Mouse (Mus musculus): ENCODE results near the gene Gfi1b.

DNA sequence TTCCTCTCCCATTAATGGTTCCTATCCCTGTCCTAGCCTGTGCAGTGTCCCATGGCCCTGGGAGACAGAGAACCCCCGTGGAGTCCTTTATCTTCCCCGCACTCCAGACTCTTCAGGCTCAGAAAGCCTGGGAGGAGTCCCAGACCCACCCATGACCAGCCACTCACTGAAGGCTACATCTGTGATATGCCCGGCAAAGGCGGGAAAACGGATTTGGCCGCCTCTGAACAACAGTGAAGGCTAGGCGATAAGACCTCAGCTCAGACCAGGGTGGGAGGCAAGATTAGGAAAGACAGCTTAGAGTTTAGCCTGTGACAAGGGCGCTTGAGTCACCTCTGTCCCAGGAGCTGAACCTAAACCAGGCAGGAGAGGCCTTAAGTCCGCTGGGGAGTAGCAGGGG, 4.9 kb downstream of the Gfi1b start:
- TF ChIP-seq CTCF (IDR thresholded peaks at IDR 0.05; ENCODE audit: low read depth) (no peak), EP300 (IDR thresholded peaks at IDR 0.05; ENCODE audit: low read depth) (peak; percentile 96)
